Mouse (Mus musculus) embryonic facial prominence, embryonic 14.5 days (tissue): ENCODE results near the gene Gtpbp1. TPM values are rescaled to one million over a fixed set of nuclear protein-coding genes. Genes with fewer than 3 reads are reported as not detected.

Experiments used
- ATAC-seq: fragments of 200-750 bp; cut with Nextera tagmentation; 2 replicates; pipeline ENCODE4 v1.8.0; 2017; ENCODE audit warnings: low read depth, moderate number of reproducible peaks, moderate TSS enrichment
- DNase-seq: peaks from one replicate; pipeline ENCODE4 v3.0.0-alpha.2; 2015; ENCODE audit warnings: low spot score
- H3K27ac ChIP-seq: fragments of 300-500 bp; sonication (generic); replicated peaks from 2 replicates; pipeline ENCODE4 v1.5.1; 2014; ENCODE audit warnings: low read depth, mild to moderate bottlenecking, low read length, moderate library complexity
- H3K27me3 ChIP-seq: fragments of 300-500 bp; sonication (generic); replicated peaks from 2 replicates; pipeline ENCODE4 v1.6.1; 2014; ENCODE audit warnings: low read length; ENCODE audit not compliant: control insufficient read depth, insufficient read depth
- H3K36me3 ChIP-seq: fragments of 300-500 bp; sonication (generic); 2 replicates; pipeline ENCODE4 v1.6.1; 2014; ENCODE audit warnings: low read length, mixed read lengths; ENCODE audit not compliant: control insufficient read depth, insufficient read depth
- H3K4me1 ChIP-seq: fragments of 300-500 bp; sonication (generic); 2 replicates; pipeline ENCODE4 v1.6.1; 2014; ENCODE audit warnings: antibody characterized with exemption, low read length; ENCODE audit not compliant: control insufficient read depth, insufficient read depth
- H3K4me2 ChIP-seq: fragments of 300-500 bp; sonication (generic); 2 replicates; pipeline ENCODE4 v1.6.1; 2014; ENCODE audit warnings: low read depth, mild to moderate bottlenecking, low read length, moderate library complexity, mixed read lengths
- H3K4me3 ChIP-seq: fragments of 300-500 bp; sonication (generic); 2 replicates; pipeline ENCODE4 v1.5.1; 2014; ENCODE audit warnings: low read depth, mild to moderate bottlenecking, low read length
- H3K9ac ChIP-seq: fragments of 300-500 bp; sonication (generic); 2 replicates; pipeline ENCODE4 v1.6.1; 2014; ENCODE audit warnings: low read depth, mild to moderate bottlenecking, low read length, moderate library complexity, mixed read lengths
- H3K9me3 ChIP-seq: fragments of 300-500 bp; sonication (generic); 2 replicates; pipeline ENCODE4 v1.6.1; 2016; ENCODE audit warnings: low read length; ENCODE audit not compliant: control insufficient read depth
- WGBS: fragments of 180-500 bp; shearing (Covaris S2); extraction: QIAGEN DNeasy Blood & Tissue Kit; methylation state at CpG from one replicate; pipeline ENCODE4 v1.1.7; 2014; 5-methylcytosine and 5-hydroxymethylcytosine counted together
- polyA plus RNA-seq: library from polyadenylated mRNA; unstranded; fragments of >200 nt; fragmentation: Nextera tagmentation; extraction: Ambion mirVana; gene quantifications from 2 replicates; pipeline ENCODE4 v1.2.1, GENCODE M21; 2014

The Gtpbp1 gene
- polyA plus RNA-seq, 1 experiment from 2014 or later: 27.2 TPM

DNA sequence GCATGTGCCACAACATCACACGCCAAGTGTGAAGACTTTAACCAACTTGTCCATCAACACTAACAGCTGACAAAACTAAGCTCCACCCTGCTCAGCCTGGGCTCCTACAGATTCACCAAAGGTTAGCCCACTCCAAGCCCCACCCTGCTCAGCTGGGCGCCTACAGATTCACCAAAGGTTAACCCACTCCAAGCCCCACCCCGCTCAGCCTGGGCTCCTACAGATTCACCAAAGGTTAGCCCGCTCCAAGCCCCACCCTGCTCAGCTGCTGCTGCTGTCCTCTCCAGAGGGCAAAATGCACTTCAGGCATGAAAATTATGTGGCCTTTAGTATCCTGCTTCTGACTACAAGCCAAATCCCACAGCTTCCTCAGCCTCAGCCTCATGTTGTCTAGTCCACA, 8.7 kb upstream of the Gtpbp1 start:
- Histone ChIP-seq H3K36me3 (peaks cover 7% of the 10 kb centered on the region; the same call in 1 of the 2 replicates), H3K4me3 (no peak overlapping the region), H3K9me3 (no peaks in the 10 kb centered on the region), H3K4me2 (no peak overlapping the region), H3K27me3 (no peaks in the 10 kb centered on the region), H3K9ac (no peak overlapping the region), H3K27ac (no peak overlapping the region), H3K4me1 (peaks cover 34% of the 10 kb centered on the region)
- ATAC-seq (no peak), DNase-seq (no peak)
- 87% methylated on average over 4 of the region's 4 CpGs for WGBS

- no peak for ATAC-seq
- Histone ChIP-seq H3K9me3 (no peaks in the 10 kb centered on the region), H3K36me3 (peaks cover 7% of the 10 kb centered on the region; the same call in 1 of the 2 replicates), H3K27ac (no peak overlapping the region), H3K4me2 (peak overlapping the region; percentile 15), H3K4me3 (no peak overlapping the region), H3K9ac (no peak overlapping the region; the same call in 1 of the 2 replicates), H3K4me1 (peaks cover 34% of the 10 kb centered on the region), H3K27me3 (no peaks in the 10 kb centered on the region)
- no peak for DNase-seq
- 76% methylated on average over 6 of the region's 6 CpGs for WGBS
Measured at GRCm38 (mm10) chr15:79683146-79683545, 7.5 kb upstream of the Gtpbp1 start.

GRCm38 (mm10) chr15:79683707-79684465, 6.8 kb upstream of the Gtpbp1 start:
- Histone ChIP-seq H3K27me3 (no peaks in the 10 kb centered on the region), H3K4me3 (peak overlapping the region; percentile 72), H3K27ac (no peak overlapping the region), H3K9me3 (no peaks in the 10 kb centered on the region), H3K9ac (peak overlapping the region; percentile 95), H3K36me3 (peaks cover 7% of the 10 kb centered on the region; the same call in 1 of the 2 replicates), H3K4me1 (peaks cover 38% of the 10 kb centered on the region), H3K4me2 (peak overlapping the region; percentile 88)
- DNase-seq (no peak), ATAC-seq (no peak)
- WGBS: 67% methylated on average over 19 of the region's 19 CpGs

DNA sequence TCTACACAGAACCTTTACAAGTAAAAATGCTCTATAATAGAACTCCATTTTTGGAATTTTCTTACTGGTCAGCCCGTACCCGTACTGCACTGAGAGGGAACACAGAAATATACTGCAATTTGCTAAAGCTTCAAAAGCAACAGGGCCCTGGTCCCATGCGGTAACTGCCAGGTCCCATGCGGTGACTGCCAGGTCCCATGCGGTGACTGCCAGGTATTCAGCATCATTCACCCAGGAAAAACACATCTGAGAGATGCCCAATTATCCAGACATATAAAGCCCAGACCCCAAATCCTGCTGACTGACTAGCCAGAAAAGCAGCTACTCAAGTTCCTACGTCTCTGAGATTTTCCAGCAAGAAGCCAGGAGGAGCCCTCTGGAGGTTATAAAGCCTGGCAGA, 6.0 kb upstream of the Gtpbp1 start:
- Histone ChIP-seq H3K4me1 (peaks cover 38% of the 10 kb centered on the region), H3K4me3 (peak overlapping the region; percentile 72), H3K27me3 (no peaks in the 10 kb centered on the region), H3K9me3 (no peaks in the 10 kb centered on the region), H3K9ac (peak overlapping the region; percentile 95), H3K27ac (no peak overlapping the region), H3K36me3 (peaks cover 3% of the 10 kb centered on the region; the same call in 1 of the 2 replicates), H3K4me2 (peak overlapping the region; percentile 88)
- DNase-seq (no peak), ATAC-seq (no peak)
- WGBS: 72% methylated on average over 6 of the region's 6 CpGs

- Histone ChIP-seq H3K4me2 (peak overlapping the region; percentile 88), H3K36me3 (no peaks in the 10 kb centered on the region), H3K4me1 (peaks cover 38% of the 10 kb centered on the region), H3K27me3 (no peaks in the 10 kb centered on the region), H3K27ac (no peak overlapping the region), H3K4me3 (peak overlapping the region; percentile 72), H3K9ac (peak overlapping the region; percentile 95), H3K9me3 (no peaks in the 10 kb centered on the region)
- WGBS: 31% methylated on average over 6 of the region's 6 CpGs
- ATAC-seq (no peak), DNase-seq (no peak)
Measured at GRCm38 (mm10) chr15:79685141-79685641, 5.5 kb upstream of the Gtpbp1 start.

- H3K9ac ChIP-seq: peak overlapping the region; percentile 95
- H3K36me3 ChIP-seq: no peaks in the 10 kb centered on the region
- H3K27ac ChIP-seq: peak overlapping the region; percentile 94; the same call in 1 of the 2 replicates
- H3K4me1 ChIP-seq: peaks cover 39% of the 10 kb centered on the region
- no peak for ATAC-seq
- no peak for DNase-seq
- no peaks in the 10 kb centered on the region for H3K27me3 ChIP-seq
- peak overlapping the region; percentile 72 for H3K4me3 ChIP-seq
- no peaks in the 10 kb centered on the region for H3K9me3 ChIP-seq
- peak overlapping the region; percentile 88 for H3K4me2 ChIP-seq
- WGBS: 18% methylated on average over 13 of the region's 15 CpGs
Measured at GRCm38 (mm10) chr15:79686046-79686869, 4.4 kb upstream of the Gtpbp1 start.

GRCm38 (mm10) chr15:79687175-79687574, 3.5 kb upstream of the Gtpbp1 start:
- WGBS: under 1% methylated on average over 24 of the region's 33 CpGs
- Histone ChIP-seq H3K9me3 (no peaks in the 10 kb centered on the region), H3K4me1 (peaks cover 46% of the 10 kb centered on the region)

DNA sequence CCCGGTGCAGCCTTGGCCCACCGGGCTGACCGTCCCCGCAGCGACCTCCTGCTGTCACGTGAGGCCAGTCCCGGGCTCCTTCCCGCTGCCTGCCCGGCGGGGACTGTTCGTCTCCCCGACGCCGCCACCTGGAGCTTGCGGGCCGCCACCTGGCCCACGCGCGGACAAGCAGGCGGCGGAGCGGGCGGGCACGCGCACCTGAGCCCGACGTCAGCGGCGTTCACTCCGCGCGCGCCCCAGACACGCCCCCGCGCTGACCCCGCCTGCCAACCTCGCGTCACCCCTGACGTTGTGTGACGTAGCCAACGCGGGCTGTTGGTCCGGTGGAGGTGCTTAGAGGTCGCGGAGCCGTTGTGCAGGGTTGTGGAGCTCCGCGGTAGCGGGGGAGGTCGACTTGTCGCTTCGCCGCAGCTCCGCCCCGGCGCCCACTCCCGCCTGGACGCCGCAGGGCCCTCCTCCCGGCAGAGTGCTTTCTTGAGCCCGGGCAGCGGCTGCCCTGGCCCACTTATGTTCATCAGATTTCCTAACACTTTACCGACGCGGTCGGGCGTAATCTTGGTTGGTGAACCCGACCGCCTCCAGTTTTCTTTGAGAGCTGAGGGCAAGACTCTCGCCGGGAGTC, 2.9 kb upstream of the Gtpbp1 start, which contains the start of gene Josd1:
Gene Josd1, minus strand, starts transcription at position 274 of the 622 bp plus-strand sequence.
- Histone ChIP-seq H3K27ac (peak within 1 kb of the TSS; percentile 94), H3K27me3 (no peaks in the 10 kb centered on the region), H3K9me3 (no peaks in the 10 kb centered on the region), H3K4me2 (peak within 1 kb of the TSS; percentile 88), H3K4me3 (peak within 1 kb of the TSS; percentile 72), H3K4me1 (peaks cover 48% of the 10 kb centered on the region), H3K36me3 (no peaks in the 10 kb centered on the region), H3K9ac (peak within 1 kb of the TSS; percentile 95)
- 0% methylated on average over 17 of the region's 72 CpGs for WGBS
- ATAC-seq (peak; percentile 53), DNase-seq (peak; percentile 96)

More at GRCm38 (mm10) chr15:79687175-79687574, 3.5 kb upstream of the Gtpbp1 start:
- H3K27ac ChIP-seq: peak overlapping the region; percentile 94
- no peaks in the 10 kb centered on the region for H3K36me3 ChIP-seq
- peak overlapping the region; percentile 88 for H3K4me2 ChIP-seq
- H3K27me3 ChIP-seq: no peaks in the 10 kb centered on the region
- ATAC-seq: no peak
- H3K9ac ChIP-seq: peak overlapping the region; percentile 95
- DNase-seq: peak; percentile 33
- peak overlapping the region; percentile 72 for H3K4me3 ChIP-seq
